8 mouse cellular contexts compared by ENCODE assay signal in the genomic region with DNA sequence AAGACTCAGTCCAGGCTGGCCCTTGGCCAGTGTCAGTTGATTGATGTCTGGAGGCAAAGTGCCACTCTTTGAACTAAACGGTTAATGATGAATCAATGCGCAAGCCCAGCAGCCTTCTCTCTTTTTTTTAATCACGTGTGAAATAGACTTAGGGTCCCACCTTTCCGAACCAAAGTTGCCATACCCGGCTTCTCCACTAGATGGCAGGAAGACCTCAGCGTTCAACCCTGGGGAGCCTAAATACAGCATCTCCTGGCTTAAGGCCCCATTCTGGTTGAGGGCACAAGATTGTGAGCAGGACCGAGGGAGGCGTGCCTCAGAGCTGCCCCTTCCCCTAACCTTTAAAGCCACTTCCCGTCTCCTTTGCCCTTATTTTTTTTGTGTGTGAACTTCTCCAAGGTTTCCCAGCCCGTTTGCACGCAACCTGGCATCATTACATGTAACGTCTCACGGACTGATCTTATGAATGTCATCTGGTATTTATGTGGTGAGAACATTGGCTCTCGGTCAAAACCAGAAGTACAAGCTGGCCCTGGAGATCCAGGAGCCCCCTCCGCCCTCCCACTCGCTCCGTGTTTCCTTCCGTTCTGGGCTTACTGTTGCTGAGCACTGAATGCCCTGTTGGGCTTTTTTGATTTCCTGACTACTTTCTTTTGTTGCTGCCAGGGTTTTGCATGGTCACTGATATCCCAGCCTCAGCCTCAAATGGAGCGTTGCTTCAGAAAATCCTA. TPM values are rescaled to one million over a fixed set of nuclear protein-coding genes. Genes with fewer than 3 reads are reported as not detected.
DNase-seq lines count a peak whose midpoint lies in the region; ATAC-seq and TF ChIP-seq lines count a peak whose summit lies in the region.

No protein-coding gene starts in this region.

- H3K4me2 ChIP-seq in heart, embryonic 13.5 days = peak overlapping the region; percentile 61
- H3K4me2 ChIP-seq in kidney, postnatal 0 days (ENCODE audit: low read length) = peak overlapping the region; percentile 45
- peak overlapping the region; percentile 8; the same call in 1 of the 2 replicates for H3K4me2 ChIP-seq in liver, embryonic 12.5 days
- H3K4me2 ChIP-seq in stomach, embryonic 15.5 days = peak overlapping the region; percentile 51

- H3K27ac ChIP-seq in heart, embryonic 13.5 days (replicated peaks) = 0 out of 2 replicates have a peak overlapping the region, but pooled peaks have one; percentile 34
- H3K27ac ChIP-seq in kidney, postnatal 0 days = no peak overlapping the region
- no peak overlapping the region for H3K27ac ChIP-seq in liver, embryonic 12.5 days
- no peak overlapping the region for H3K27ac ChIP-seq in stomach, embryonic 15.5 days

- ATAC-seq in erythroid progenitor cell, adult 5-6 weeks (replicated peaks; ENCODE audit: low FRiP score, poor library complexity, severe bottlenecking) = peak; percentile 60; the same call in 1 of the 2 replicates
- ATAC-seq in heart, embryonic 13.5 days (ENCODE audit: extremely low read depth, insufficient number of reproducible peaks, low FRiP score, low TSS enrichment) = peak; percentile 59; the same call in 1 of the 2 replicates
- peak; percentile 76 for ATAC-seq in kidney, postnatal 0 days (replicated peaks; ENCODE audit: low FRiP score, low read depth)
- ATAC-seq in liver, embryonic 12.5 days = no peak
- ATAC-seq in stomach, embryonic 15.5 days (ENCODE audit: insufficient read depth, low FRiP score, low read depth) = peak; percentile 64; the same call in 1 of the 2 replicates

- H3K4me3 ChIP-seq in heart, embryonic 13.5 days = peak overlapping the region; percentile 32
- peak overlapping the region; percentile 6 for H3K4me3 ChIP-seq in kidney, postnatal 0 days (replicated peaks; ENCODE audit: low read depth, low read length)
- H3K4me3 ChIP-seq in liver, embryonic 12.5 days = no peak overlapping the region
- H3K4me3 ChIP-seq in stomach, embryonic 15.5 days (replicated peaks) = no peak overlapping the region

- H3K27me3 ChIP-seq in heart, embryonic 13.5 days (replicated peaks) = no peaks in the 10 kb centered on the region
- no peaks in the 10 kb centered on the region for H3K27me3 ChIP-seq in kidney, postnatal 0 days (ENCODE audit: insufficient read depth, low read length)
- H3K27me3 ChIP-seq in liver, embryonic 12.5 days (replicated peaks) = 0 out of 2 replicates have a peak, but pooled peaks cover 4% of the 10 kb centered on the region
- no peaks in the 10 kb centered on the region for H3K27me3 ChIP-seq in stomach, embryonic 15.5 days (replicated peaks)

- 0 out of 2 replicates have a peak, but pooled peaks cover 3% of the 10 kb centered on the region for H3K36me3 ChIP-seq in heart, embryonic 13.5 days
- H3K36me3 ChIP-seq in kidney, postnatal 0 days (ENCODE audit: insufficient read depth, low read length) = no peaks in the 10 kb centered on the region
- H3K36me3 ChIP-seq in liver, embryonic 12.5 days = no peaks in the 10 kb centered on the region
- no peaks in the 10 kb centered on the region for H3K36me3 ChIP-seq in stomach, embryonic 15.5 days

- peak; percentile 95 for TF ChIP-seq CTCF in brain, embryonic 14.5 days (IDR thresholded peaks at IDR 0.05; ENCODE audit: borderline replicate concordance, extremely low read depth, insufficient read depth, insufficient read length)
- peak; percentile 97 for TF ChIP-seq CTCF in kidney, postnatal 0 days (IDR thresholded peaks at IDR 0.05; ENCODE audit: low read depth)

- no peaks in the 10 kb centered on the region for H3K9me3 ChIP-seq in heart, embryonic 13.5 days
- no peaks in the 10 kb centered on the region for H3K9me3 ChIP-seq in kidney, postnatal 0 days (replicated peaks; ENCODE audit: low read length)
- no peaks in the 10 kb centered on the region for H3K9me3 ChIP-seq in liver, embryonic 12.5 days (replicated peaks)
- no peaks in the 10 kb centered on the region for H3K9me3 ChIP-seq in stomach, embryonic 15.5 days

- H3K4me1 ChIP-seq in heart, embryonic 13.5 days = peaks cover 3% of the 10 kb centered on the region
- H3K4me1 ChIP-seq in kidney, postnatal 0 days (replicated peaks; ENCODE audit: insufficient read depth, low read length) = no peaks in the 10 kb centered on the region
- H3K4me1 ChIP-seq in liver, embryonic 12.5 days = no peaks in the 10 kb centered on the region
- H3K4me1 ChIP-seq in stomach, embryonic 15.5 days = 0 out of 2 replicates have a peak, but pooled peaks cover 4% of the 10 kb centered on the region

- peak; percentile 59 for DNase-seq in CD4-positive helper T cell, adult 2 months (ENCODE audit: low read depth, low spot score)
- peak; percentile 92 for DNase-seq in brain, embryonic 14.5 days (ENCODE audit: low read depth)
- peak; percentile 91 for DNase-seq in kidney, postnatal 0 days (ENCODE audit: low spot score)
- peak; percentile 93 for DNase-seq in neural tube, embryonic 10.5 days (ENCODE audit: extremely low spot score, low spot score)

- no peak overlapping the region for H3K9ac ChIP-seq in heart, embryonic 13.5 days
- H3K9ac ChIP-seq in kidney, postnatal 0 days (ENCODE audit: low read depth, low read length) = no peak overlapping the region
- no peak overlapping the region for H3K9ac ChIP-seq in liver, embryonic 12.5 days
- H3K9ac ChIP-seq in stomach, embryonic 15.5 days = no peak overlapping the region

- 25% methylated on average over 19 of the region's 19 CpGs for WGBS in heart, embryonic 13.5 days
- 17% methylated on average over 19 of the region's 19 CpGs for WGBS in kidney, postnatal 0 days
- 23% methylated on average over 19 of the region's 19 CpGs for WGBS in liver, embryonic 12.5 days (ENCODE audit: insufficient replicate concordance)
- 25% methylated on average over 19 of the region's 19 CpGs for WGBS in stomach, embryonic 15.5 days

- TF ChIP-seq POLR2A in brain, embryonic 14.5 days (IDR thresholded peaks at IDR 0.05; ENCODE audit: borderline replicate concordance, extremely low read depth, insufficient read depth, insufficient read length, poor library complexity, severe bottlenecking) = no peak

RNA-seq across cellular contexts. Expression of gene Gprc5a, which starts 22.4 kb away (rescaled TPM):
- 0.18 and 0.48 TPM in 2 replicates for polyA plus RNA-seq in brain, embryonic 14.5 days (2012; rRNA removed)
- total RNA-seq in erythroid progenitor cell, adult 5-6 weeks (2015; ENCODE audit: low replicate concordance) = not detected in 2 replicates
- not detected in 2 replicates for total RNA-seq in erythroid progenitor cell, adult 5-6 weeks (2017; ENCODE audit: low replicate concordance)
- polyA plus RNA-seq in heart, embryonic 13.5 days (2015; fragmentation: Nextera tagmentation; extraction: Ambion mirVana) = 5.1 TPM in 2 replicates
- 14.6 and 15.7 TPM in 2 replicates for polyA plus RNA-seq in kidney, postnatal 0 days (2015; fragmentation: Nextera tagmentation; extraction: Ambion mirVana)
- 0.64 and 0.74 TPM in 2 replicates for polyA plus RNA-seq in liver, embryonic 12.5 days (2016; fragmentation: Nextera tagmentation; extraction: Ambion mirVana)
- 12.2 and 13.9 TPM in 2 replicates for polyA plus RNA-seq in stomach, embryonic 15.5 days (2015; fragmentation: Nextera tagmentation; extraction: Ambion mirVana)

RNA-seq across cellular contexts. Expression of gene Gprc5d, which starts 30.2 kb away (rescaled TPM):
- polyA plus RNA-seq in brain, embryonic 14.5 days (2012; rRNA removed) = 0.08 TPM in 1 of 2 replicates, not detected in the other
- 1.4 and 5.0 TPM in 2 replicates for total RNA-seq in erythroid progenitor cell, adult 5-6 weeks (2015; ENCODE audit: low replicate concordance)
- total RNA-seq in erythroid progenitor cell, adult 5-6 weeks (2017; ENCODE audit: low replicate concordance) = not detected in 2 replicates
- polyA plus RNA-seq in heart, embryonic 13.5 days (2015; fragmentation: Nextera tagmentation; extraction: Ambion mirVana) = not detected in 2 replicates
- polyA plus RNA-seq in kidney, postnatal 0 days (2015; fragmentation: Nextera tagmentation; extraction: Ambion mirVana) = 0.08 TPM in 1 of 2 replicates, not detected in the other
- 0.10 TPM in 1 of 2 replicates, not detected in the other for polyA plus RNA-seq in liver, embryonic 12.5 days (2016; fragmentation: Nextera tagmentation; extraction: Ambion mirVana)
- polyA plus RNA-seq in stomach, embryonic 15.5 days (2015; fragmentation: Nextera tagmentation; extraction: Ambion mirVana) = not detected in 2 replicates

Comparison
In these comparisons a context has a peak if more than half of its experiments do, and no peak if none do; other contexts are left out.
1. H3K4me2 ChIP-seq: peak in every context shown above with its lines; median percentile 61 in heart, embryonic 13.5 days; 51 in stomach, embryonic 15.5 days; 45 in kidney, postnatal 0 days; 8 in liver, embryonic 12.5 days.
2. H3K4me3 ChIP-seq: peak in heart, embryonic 13.5 days (single experiment) and kidney, postnatal 0 days (single experiment); none in liver, embryonic 12.5 days (single experiment) and stomach, embryonic 15.5 days (single experiment).
3. Peak in every context shown above with its lines, with median percentiles within 50 percentile points of each other: DNase-seq.